Mouse (Mus musculus): ENCODE measurements around the gene Vmn1r128. TPM values are rescaled to one million over a fixed set of nuclear protein-coding genes. Genes with fewer than 3 reads are reported as not detected.
"Not testable (repeated sequence)": the region's sequence is repeated elsewhere in the genome, so short reads cannot be mapped to it uniquely, and the experiment has no call there.

Gene Vmn1r128
- not detected in 2 replicates for polyA plus RNA-seq (2014; fragmentation: Nextera tagmentation; extraction: Ambion mirVana)

GRCm38 (mm10) chr7:21349073-21349472, at the start of gene Vmn1r128:
TSS of gene Vmn1r128 (plus strand) at chr7:21349373.
- not testable (repeated sequence) for H3K4me1 ChIP-seq (replicated peaks; ENCODE audit: control insufficient read depth, insufficient read depth, low read length); H3K4me3 ChIP-seq (ENCODE audit: low read depth, low read length); H3K4me2 ChIP-seq (replicated peaks; ENCODE audit: low read depth, low read length); H3K27me3 ChIP-seq (ENCODE audit: control insufficient read depth, insufficient read depth, low read length); H3K9me3 ChIP-seq (ENCODE audit: control insufficient read depth, low read length); H3K36me3 ChIP-seq (ENCODE audit: control insufficient read depth, insufficient read depth, low read length); H3K27ac ChIP-seq (ENCODE audit: low read depth, low read length); H3K9ac ChIP-seq (ENCODE audit: low read depth, low read length); DNase-seq (ENCODE audit: low spot score); ATAC-seq (ENCODE audit: low FRiP score)
- WGBS: 70% methylated on average over 1 of the region's 1 CpGs

- H3K4me1 ChIP-seq (replicated peaks; ENCODE audit: control insufficient read depth, insufficient read depth, low read length); H3K36me3 ChIP-seq (ENCODE audit: control insufficient read depth, insufficient read depth, low read length); ATAC-seq (ENCODE audit: low FRiP score); H3K4me3 ChIP-seq (ENCODE audit: low read depth, low read length); DNase-seq (ENCODE audit: low spot score); H3K9ac ChIP-seq (ENCODE audit: low read depth, low read length); H3K27me3 ChIP-seq (ENCODE audit: control insufficient read depth, insufficient read depth, low read length); H3K27ac ChIP-seq (ENCODE audit: low read depth, low read length); H3K9me3 ChIP-seq (ENCODE audit: control insufficient read depth, low read length); H3K4me2 ChIP-seq (replicated peaks; ENCODE audit: low read depth, low read length): not testable (repeated sequence)
- WGBS: no CpG with 5 or more reads among the region's 5 CpGs
These were observed 47.8 kb upstream of the Vmn1r128 start, which contains the start of gene Vmn1r126 for GRCm38 (mm10) chr7:21301367-21301766. TSS of gene Vmn1r126 (minus strand) at chr7:21301467.

DNA sequence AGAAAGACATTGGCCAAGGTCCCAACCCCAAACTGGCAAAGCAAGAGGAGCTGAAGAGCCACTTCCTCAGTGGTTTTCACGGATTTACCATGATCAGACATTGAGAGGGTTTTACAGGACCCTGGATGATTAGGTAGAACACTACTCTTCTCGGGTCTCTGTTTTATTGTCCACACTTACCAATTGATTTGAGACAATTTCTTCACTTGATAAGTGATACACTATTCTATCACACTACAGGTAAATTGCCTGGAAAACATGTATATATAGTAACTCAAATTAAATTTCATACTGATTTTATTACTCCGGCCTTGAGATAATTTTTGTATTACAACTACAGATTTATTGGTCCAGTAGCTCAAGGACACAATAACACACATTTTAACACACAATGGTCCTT, 29.4 kb upstream of the Vmn1r128 start, which contains the start of gene Vmn1r127:
Vmn1r127 (minus strand) TSS at position 101 of the 400 bp plus-strand sequence.
- not testable (repeated sequence) for H3K4me1 ChIP-seq (replicated peaks; ENCODE audit: control insufficient read depth, insufficient read depth, low read length); H3K36me3 ChIP-seq (ENCODE audit: control insufficient read depth, insufficient read depth, low read length); H3K4me3 ChIP-seq (ENCODE audit: low read depth, low read length); ATAC-seq (ENCODE audit: low FRiP score); H3K9me3 ChIP-seq (ENCODE audit: control insufficient read depth, low read length); DNase-seq (ENCODE audit: low spot score); H3K9ac ChIP-seq (ENCODE audit: low read depth, low read length); H3K27me3 ChIP-seq (ENCODE audit: control insufficient read depth, insufficient read depth, low read length); H3K27ac ChIP-seq (ENCODE audit: low read depth, low read length); H3K4me2 ChIP-seq (replicated peaks; ENCODE audit: low read depth, low read length)
- WGBS: no CpG with 5 or more reads among the region's 3 CpGs

- H3K9me3 ChIP-seq (ENCODE audit: control insufficient read depth, low read length); ATAC-seq (ENCODE audit: low FRiP score); H3K4me3 ChIP-seq (ENCODE audit: low read depth, low read length); H3K27me3 ChIP-seq (ENCODE audit: control insufficient read depth, insufficient read depth, low read length); H3K9ac ChIP-seq (ENCODE audit: low read depth, low read length); DNase-seq (ENCODE audit: low spot score); H3K4me1 ChIP-seq (replicated peaks; ENCODE audit: control insufficient read depth, insufficient read depth, low read length); H3K4me2 ChIP-seq (replicated peaks; ENCODE audit: low read depth, low read length); H3K27ac ChIP-seq (ENCODE audit: low read depth, low read length); H3K36me3 ChIP-seq (ENCODE audit: control insufficient read depth, insufficient read depth, low read length): not testable (repeated sequence)
- no CpG with 5 or more reads among the region's 1 CpGs for WGBS
These were observed 12.0 kb downstream of the Vmn1r128 start, which contains the start of gene Vmn1r129 for GRCm38 (mm10) chr7:21361191-21361590. TSS of gene Vmn1r129 (minus strand) at chr7:21361291.

Other genes starting within 250 kb of the Vmn1r128 start
- not detected in 2 replicates for gene Vmn1r122, start 215.2 kb upstream of the Vmn1r128 start, polyA plus RNA-seq (2014; fragmentation: Nextera tagmentation; extraction: Ambion mirVana)
- gene Vmn1r123, start 187.2 kb upstream of the Vmn1r128 start, polyA plus RNA-seq (2014; fragmentation: Nextera tagmentation; extraction: Ambion mirVana): not detected in 2 replicates
- gene Gm5157, start 158.9 kb upstream of the Vmn1r128 start, polyA plus RNA-seq (2014; fragmentation: Nextera tagmentation; extraction: Ambion mirVana): not detected in 2 replicates
- gene Vmn1r124, start 88.8 kb upstream of the Vmn1r128 start, polyA plus RNA-seq (2014; fragmentation: Nextera tagmentation; extraction: Ambion mirVana): not detected in 2 replicates
- not detected in 2 replicates for gene Vmn1r125, start 77.2 kb upstream of the Vmn1r128 start, polyA plus RNA-seq (2014; fragmentation: Nextera tagmentation; extraction: Ambion mirVana)
- gene Vmn1r126, start 47.9 kb upstream of the Vmn1r128 start, polyA plus RNA-seq (2014; fragmentation: Nextera tagmentation; extraction: Ambion mirVana): not detected in 2 replicates
- not detected in 2 replicates for gene Vmn1r127, start 29.5 kb upstream of the Vmn1r128 start, polyA plus RNA-seq (2014; fragmentation: Nextera tagmentation; extraction: Ambion mirVana)
- gene Vmn1r129, start 11.9 kb downstream of the Vmn1r128 start, polyA plus RNA-seq (2014; fragmentation: Nextera tagmentation; extraction: Ambion mirVana): not detected in 2 replicates
- not detected in 2 replicates for gene Gm6882, start 83.4 kb downstream of the Vmn1r128 start, polyA plus RNA-seq (2014; fragmentation: Nextera tagmentation; extraction: Ambion mirVana)
- not detected in 2 replicates for gene Vmn1r130, start 162.4 kb downstream of the Vmn1r128 start, polyA plus RNA-seq (2014; fragmentation: Nextera tagmentation; extraction: Ambion mirVana)
- gene Vmn1r131, start 196.7 kb downstream of the Vmn1r128 start, polyA plus RNA-seq (2014; fragmentation: Nextera tagmentation; extraction: Ambion mirVana): not detected in 2 replicates